Mouse (Mus musculus): ENCODE data around the gene Nfasc.

Nfasc gene

DNA sequence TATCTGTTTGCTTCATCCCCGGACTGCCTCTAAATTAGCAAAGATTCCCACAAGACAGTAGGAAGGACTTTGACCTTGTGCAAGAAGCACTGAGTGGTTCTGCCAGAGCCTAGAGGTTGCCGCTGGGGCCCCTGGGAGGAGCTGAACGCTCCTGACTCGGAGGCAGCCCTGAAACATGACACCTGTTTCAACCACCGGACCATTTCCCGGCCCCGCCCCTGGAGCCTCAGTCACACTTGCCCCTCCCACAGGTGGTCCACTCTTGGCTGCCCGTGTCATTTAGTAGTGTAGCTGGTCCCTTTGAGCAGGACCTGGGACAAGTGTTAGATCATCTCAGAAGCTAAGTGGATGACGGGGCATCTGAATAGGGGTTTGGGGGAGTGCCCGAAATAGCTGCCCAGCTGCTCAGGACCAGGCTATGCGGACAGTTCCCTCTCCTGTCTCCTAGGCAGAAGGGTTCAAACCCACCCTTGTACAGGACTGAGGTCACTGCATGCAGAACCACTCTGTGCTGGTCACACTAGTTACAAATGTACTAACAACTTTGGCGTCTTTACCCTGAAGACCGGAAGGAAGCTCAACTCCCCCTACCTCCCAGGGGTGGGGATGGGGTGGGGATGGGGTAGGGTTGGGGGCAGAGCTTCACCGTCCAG, 200.3 kb downstream of the Nfasc start:
- peak; percentile 55 for DNase-seq (ENCODE audit: low read depth, low spot score)

GRCm38 (mm10) chr1:132540701-132541100, 200.9 kb downstream of the Nfasc start:
- DNase-seq (ENCODE audit: low read depth, low spot score): no peak

DNA sequence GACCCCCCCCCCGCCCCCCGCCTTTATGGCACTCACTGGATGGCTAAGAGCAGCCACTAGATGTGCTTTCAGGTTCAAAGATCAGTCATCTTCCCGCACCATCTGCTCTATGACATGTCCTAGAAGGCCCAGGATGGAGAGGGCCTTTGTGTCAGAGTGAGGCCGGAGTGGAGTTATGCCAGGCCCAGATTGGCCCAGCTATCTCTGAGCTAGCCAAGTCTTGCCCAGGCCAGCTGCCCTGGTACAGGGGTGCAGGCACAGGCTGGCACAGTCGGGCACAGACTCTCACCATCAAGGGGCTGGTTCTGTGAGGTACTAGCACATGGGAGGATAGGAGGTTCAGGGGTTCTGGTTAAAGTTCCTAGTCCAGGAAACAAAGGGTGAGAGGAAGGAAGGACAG, 203.9 kb downstream of the Nfasc start:
- DNase-seq (ENCODE audit: low read depth, low spot score): no peak

GRCm38 (mm10) chr1:132536416-132536815, 205.2 kb downstream of the Nfasc start:
- DNase-seq (ENCODE audit: low read depth, low spot score): no peak

GRCm38 (mm10) chr1:132535541-132535940, 206.1 kb downstream of the Nfasc start:
- no peak for DNase-seq (ENCODE audit: low read depth, low spot score)

GRCm38 (mm10) chr1:132533840-132534239, 207.8 kb downstream of the Nfasc start:
- DNase-seq (ENCODE audit: low read depth, low spot score): no peak

GRCm38 (mm10) chr1:132532521-132532920, 209.1 kb downstream of the Nfasc start:
- no peak for DNase-seq (ENCODE audit: low read depth, low spot score)

GRCm38 (mm10) chr1:132530631-132531191, 210.9 kb downstream of the Nfasc start:
- DNase-seq (ENCODE audit: low read depth, low spot score): peak; percentile 38

DNA sequence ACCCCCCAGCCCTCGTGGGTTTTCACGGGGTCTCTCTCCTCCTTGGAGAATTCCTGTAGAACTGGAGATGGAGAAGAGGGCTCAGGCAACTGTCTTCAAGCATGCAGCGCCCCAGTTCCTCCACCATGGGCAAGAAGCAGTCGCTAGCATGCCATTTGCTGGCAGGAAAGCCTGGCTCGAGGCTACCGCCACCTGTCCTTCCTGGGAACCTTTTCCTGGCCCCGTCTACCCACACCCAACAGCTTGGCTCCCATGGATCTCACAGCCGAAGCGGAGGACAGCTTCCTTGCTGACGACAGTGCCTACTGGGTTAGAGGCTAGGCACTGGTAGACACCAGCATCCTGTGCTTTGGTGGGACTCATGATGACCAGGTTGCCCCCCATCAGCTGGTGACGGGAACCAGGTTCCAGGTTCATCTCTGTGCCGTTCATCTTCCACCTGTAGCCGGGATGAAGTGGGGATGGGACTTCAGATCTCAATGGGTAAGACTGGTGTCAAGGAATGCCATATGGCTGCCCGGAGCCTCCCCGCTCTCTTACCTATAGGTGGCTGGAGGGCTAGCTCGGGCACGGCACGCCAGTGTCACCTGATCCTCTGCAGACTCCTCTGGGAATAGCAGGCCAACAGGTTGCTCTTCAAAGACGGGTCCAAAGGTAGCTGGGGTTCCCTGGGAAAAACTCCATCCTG, 212.8 kb downstream of the Nfasc start:
- no peak for DNase-seq (ENCODE audit: low read depth, low spot score)

- DNase-seq (ENCODE audit: low read depth, low spot score): no peak
These were observed 213.5 kb downstream of the Nfasc start for GRCm38 (mm10) chr1:132528071-132528470.

DNA sequence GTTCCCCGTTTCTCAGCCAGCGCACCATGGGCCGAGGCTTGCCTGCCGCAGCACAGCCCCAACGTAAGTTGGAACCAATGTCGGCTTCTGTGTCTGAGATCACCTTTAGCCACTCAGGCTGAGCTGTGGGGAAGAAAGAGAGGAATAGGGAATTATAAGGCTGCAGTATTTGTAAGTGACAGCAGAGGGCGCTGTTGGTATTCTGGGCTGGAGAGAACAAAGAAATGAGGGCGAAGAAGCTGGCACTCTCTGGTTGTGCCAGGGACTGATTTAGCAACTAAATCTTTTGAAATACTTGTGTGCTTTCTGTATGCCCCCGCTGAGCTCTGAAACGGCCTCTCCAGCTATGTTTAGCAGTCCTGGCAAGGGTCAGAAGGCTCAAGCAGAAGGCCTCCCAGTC, 215.8 kb downstream of the Nfasc start:
- DNase-seq (ENCODE audit: low read depth, low spot score): peak; percentile 87

DNA sequence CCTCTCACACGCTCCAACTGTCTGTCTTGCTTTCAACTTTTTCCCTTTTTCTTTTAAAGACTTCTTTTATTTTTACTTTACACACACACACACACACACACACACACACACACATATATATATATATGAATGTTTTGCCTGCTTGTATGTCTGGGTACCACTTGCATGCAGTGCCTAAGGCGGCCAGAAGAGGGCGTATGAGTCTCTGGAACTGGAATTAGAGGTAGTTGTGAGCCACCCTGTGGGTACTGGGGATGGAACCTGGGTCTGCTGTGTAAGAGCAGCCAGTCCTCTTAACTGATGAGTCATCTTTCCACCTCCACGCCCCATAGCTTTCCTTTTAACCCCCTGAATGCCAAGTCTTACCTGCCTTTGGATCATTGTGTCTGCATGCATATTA, 217.7 kb downstream of the Nfasc start:
- DNase-seq (ENCODE audit: low read depth, low spot score): no peak

- DNase-seq (ENCODE audit: low read depth, low spot score): no peak
These were observed 218.5 kb downstream of the Nfasc start for GRCm38 (mm10) chr1:132523048-132523447.

DNA sequence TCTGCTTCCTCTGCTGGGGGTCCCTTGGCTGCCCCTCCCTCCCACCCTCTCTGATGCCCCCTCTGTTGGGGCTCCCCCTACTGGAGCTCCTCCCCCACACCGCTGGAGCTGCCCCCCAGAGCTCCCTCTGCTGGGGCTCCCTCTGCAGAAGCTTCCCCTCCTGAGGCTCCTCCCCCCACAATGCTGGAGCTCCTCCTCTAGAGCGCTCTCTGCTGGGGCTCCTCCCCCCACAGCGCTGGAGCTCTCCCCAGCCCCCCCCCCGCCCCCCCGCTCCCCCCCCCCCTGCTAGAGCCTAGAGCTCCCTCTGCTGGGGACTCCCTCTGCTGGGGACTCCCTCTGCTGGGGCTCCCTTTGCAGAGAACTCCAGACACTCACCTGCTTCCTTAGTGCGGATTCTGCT, 220.8 kb downstream of the Nfasc start:
- DNase-seq (ENCODE audit: low read depth, low spot score): peak; percentile 44

DNA sequence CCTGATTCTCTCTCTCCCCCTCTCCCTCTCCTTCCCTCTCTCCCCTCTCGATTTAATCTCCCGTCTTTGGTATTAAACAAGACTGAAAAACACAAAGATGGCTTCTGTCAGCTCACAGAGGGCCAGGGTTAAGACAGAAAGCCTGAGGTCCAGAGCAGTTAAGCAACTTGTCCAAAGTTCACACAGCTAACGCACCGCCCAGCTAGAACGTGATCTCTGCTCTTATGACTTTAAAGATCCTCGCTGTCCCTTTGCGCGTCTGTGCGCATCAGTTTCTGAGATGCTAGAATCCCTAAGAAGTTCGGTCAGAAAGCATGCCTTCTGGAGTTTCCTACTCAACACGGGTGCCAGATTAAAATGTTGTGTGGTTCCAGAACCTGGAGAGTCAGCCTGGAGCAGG, 221.9 kb downstream of the Nfasc start:
- DNase-seq (ENCODE audit: low read depth, low spot score): no peak

GRCm38 (mm10) chr1:132518621-132519020, 223.0 kb downstream of the Nfasc start:
- no peak for DNase-seq (ENCODE audit: low read depth, low spot score)

DNA sequence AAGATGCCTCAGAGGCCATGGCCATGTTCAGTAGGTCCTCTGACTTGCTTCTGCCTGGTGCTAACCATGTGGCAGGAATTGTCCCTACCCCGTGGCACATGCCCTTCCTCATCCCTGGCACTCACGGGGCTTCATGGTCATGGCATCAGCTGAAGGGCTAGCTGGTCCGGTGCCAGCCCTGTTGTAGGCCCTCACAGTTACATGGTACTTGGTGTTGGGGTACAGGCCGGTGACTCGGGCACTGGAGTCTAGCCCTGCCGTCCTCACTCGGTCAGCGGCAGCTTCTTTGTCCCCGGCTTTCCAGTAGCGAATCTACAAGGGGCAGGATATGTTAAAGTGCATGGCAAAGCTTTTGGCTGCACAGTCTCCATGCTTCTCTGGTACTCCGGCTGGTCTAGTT, 224.8 kb downstream of the Nfasc start:
- DNase-seq (ENCODE audit: low read depth, low spot score): no peak

- DNase-seq (ENCODE audit: low read depth, low spot score): no peak
These were observed 226.3 kb downstream of the Nfasc start for GRCm38 (mm10) chr1:132515339-132515738.

All from forelimb bud, embryonic 11.5 days (tissue).